ENCODE assay signal across 10 mouse cellular contexts in the genomic region with DNA sequence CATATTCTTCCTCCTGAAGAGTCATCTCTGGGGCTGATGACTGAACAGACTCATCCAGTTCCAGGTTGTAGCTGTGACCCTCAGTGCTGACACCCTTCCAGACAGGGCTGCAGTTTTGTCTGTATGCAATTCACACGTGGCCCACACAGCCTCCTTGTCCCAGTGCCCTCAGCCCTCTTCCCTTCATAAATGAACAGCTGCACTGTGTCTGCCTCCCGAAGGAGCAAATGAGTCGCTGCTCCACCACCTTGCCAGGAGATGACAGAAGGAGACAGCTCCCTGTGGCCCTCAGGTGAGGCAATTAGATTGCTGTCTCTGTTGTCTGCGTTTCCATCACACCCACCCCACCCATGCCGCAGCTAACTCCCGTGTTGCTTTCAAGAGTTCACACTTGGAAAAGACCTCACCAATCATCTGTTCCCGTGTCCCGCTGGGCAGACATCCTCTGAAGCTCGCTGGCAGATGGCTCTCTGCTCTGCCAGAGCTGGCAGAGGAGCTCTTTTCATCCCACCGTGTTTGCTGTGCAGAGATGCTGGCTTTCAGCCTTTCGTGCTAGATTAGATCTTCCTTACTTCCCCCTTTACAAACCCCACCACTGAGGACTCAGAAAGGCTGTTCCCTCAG.
DNase-seq lines count a peak whose midpoint lies in the region; ATAC-seq lines count a peak whose summit lies in the region.
"Had no signal": no experiment of that assay in that cellular context is flagged by ENCODE, and none has a peak within 500 bp of the region (broad histone marks: within the 10 kb centered on the region; RNA-seq: fewer than 3 reads in every experiment).

No protein-coding gene starts in this region.

- H3K9me3 ChIP-seq in forebrain, embryonic 13.5 days (replicated peaks), result no peaks in the 10 kb centered on the region
- no peaks in the 10 kb centered on the region for H3K9me3 ChIP-seq in midbrain, embryonic 16.5 days (replicated peaks; ENCODE audit: control insufficient read depth, low read length, poor library complexity, severe bottlenecking)
- no peaks in the 10 kb centered on the region for H3K9me3 ChIP-seq in heart, embryonic 10.5 days
- no peaks in the 10 kb centered on the region for H3K9me3 ChIP-seq in liver, embryonic 11.5 days (ENCODE audit: control insufficient read depth, low read length)
- H3K9me3 ChIP-seq: lung, embryonic 15.5 days had no signal

- H3K9ac ChIP-seq in forebrain, embryonic 13.5 days, result no peak overlapping the region
- H3K9ac ChIP-seq in midbrain, embryonic 16.5 days (ENCODE audit: low read depth, low read length), result no peak overlapping the region
- H3K9ac ChIP-seq in liver, embryonic 11.5 days (ENCODE audit: low read depth, low read length), result no peak overlapping the region
- H3K9ac ChIP-seq: lung, embryonic 15.5 days had no signal

- no peaks in the 10 kb centered on the region for H3K36me3 ChIP-seq in forebrain, embryonic 13.5 days (ENCODE audit: poor library complexity, severe bottlenecking)
- no peaks in the 10 kb centered on the region for H3K36me3 ChIP-seq in midbrain, embryonic 16.5 days (ENCODE audit: control insufficient read depth, insufficient read depth, low read length)
- no peaks in the 10 kb centered on the region for H3K36me3 ChIP-seq in heart, embryonic 10.5 days
- H3K36me3 ChIP-seq in liver, embryonic 11.5 days (ENCODE audit: control insufficient read depth, insufficient read depth, low read length), result no peaks in the 10 kb centered on the region
- H3K36me3 ChIP-seq: lung, embryonic 15.5 days had no signal

- H3K27ac ChIP-seq in forebrain, embryonic 13.5 days, result peak overlapping the region; percentile 45; the same call in 1 of the 2 replicates
- peak overlapping the region; percentile 51 for H3K27ac ChIP-seq in midbrain, embryonic 16.5 days (ENCODE audit: low read length)
- H3K27ac ChIP-seq in heart, embryonic 10.5 days, result no peak overlapping the region
- no peak overlapping the region for H3K27ac ChIP-seq in liver, embryonic 11.5 days (ENCODE audit: low read depth, low read length)
- H3K27ac ChIP-seq: lung, embryonic 15.5 days had no signal

- H3K4me1 ChIP-seq in forebrain, embryonic 13.5 days, result no peaks in the 10 kb centered on the region
- peaks cover 17% of the 10 kb centered on the region for H3K4me1 ChIP-seq in midbrain, embryonic 16.5 days (ENCODE audit: control insufficient read depth, insufficient read depth, low read length)
- peaks cover 9% of the 10 kb centered on the region; the same call in 1 of the 2 replicates for H3K4me1 ChIP-seq in heart, embryonic 10.5 days
- H3K4me1 ChIP-seq in liver, embryonic 11.5 days (replicated peaks; ENCODE audit: control insufficient read depth, insufficient read depth, low read length), result peaks cover 3% of the 10 kb centered on the region

- no peaks in the 10 kb centered on the region for H3K27me3 ChIP-seq in forebrain, embryonic 13.5 days
- H3K27me3 ChIP-seq in midbrain, embryonic 16.5 days (ENCODE audit: control insufficient read depth, insufficient read depth, low read depth, low read length), result no peaks in the 10 kb centered on the region
- H3K27me3 ChIP-seq in heart, embryonic 10.5 days (ENCODE audit: insufficient read depth, poor library complexity, severe bottlenecking), result no peaks in the 10 kb centered on the region
- no peaks in the 10 kb centered on the region for H3K27me3 ChIP-seq in liver, embryonic 11.5 days (replicated peaks; ENCODE audit: control insufficient read depth, insufficient read depth, low read length)
- H3K27me3 ChIP-seq: lung, embryonic 15.5 days had no signal

- WGBS in forebrain, embryonic 13.5 days, result 51% methylated on average over 11 of the region's 11 CpGs
- 36% methylated on average over 11 of the region's 11 CpGs for WGBS in midbrain, embryonic 16.5 days
- 37% methylated on average over 11 of the region's 11 CpGs for WGBS in heart, embryonic 10.5 days
- WGBS in liver, embryonic 11.5 days, result 42% methylated on average over 11 of the region's 11 CpGs

- peak; percentile 90 for DNase-seq in cerebellum, adult 11-12 months
- DNase-seq in layer of hippocampus, adult 18-20 months (ENCODE audit: low spot score in 2 of 2), result peak; percentile 80 to 86
- DNase-seq in heart, embryonic 10.5 days (ENCODE audit: low spot score), result no peak
- DNase-seq in liver, embryonic 11.5 days (ENCODE audit: low spot score), result no peak
- no peak for DNase-seq in embryo, embryonic 10 days (ENCODE audit: low spot score)
- no peak for DNase-seq in T-cell, adult 2 months (ENCODE audit: low spot score)
- DNase-seq: kidney, adult 18-20 months had no signal

- peak; percentile 70 for ATAC-seq in forebrain, embryonic 13.5 days
- peak; percentile 44; the same call in 1 of the 2 replicates for ATAC-seq in midbrain, embryonic 16.5 days
- ATAC-seq in liver, embryonic 11.5 days (replicated peaks; ENCODE audit: low FRiP score), result no peak

- H3K4me3 ChIP-seq in forebrain, embryonic 13.5 days, result no peak overlapping the region
- no peak overlapping the region for H3K4me3 ChIP-seq in midbrain, embryonic 16.5 days (ENCODE audit: low read depth, low read length)
- H3K4me3 ChIP-seq in heart, embryonic 10.5 days, result no peak overlapping the region
- no peak overlapping the region for H3K4me3 ChIP-seq in liver, embryonic 11.5 days (ENCODE audit: low read depth, low read length)
- H3K4me3 ChIP-seq: lung, embryonic 15.5 days had no signal

- H3K4me2 ChIP-seq in forebrain, embryonic 13.5 days, result no peak overlapping the region
- no peak overlapping the region for H3K4me2 ChIP-seq in midbrain, embryonic 16.5 days (ENCODE audit: low read length)
- no peak overlapping the region for H3K4me2 ChIP-seq in liver, embryonic 11.5 days
- H3K4me2 ChIP-seq: lung, embryonic 15.5 days had no signal

Comparison
In these comparisons a context has a peak if more than half of its experiments do, and no peak if none do; other contexts are left out.
1. DNase-seq: peak in cerebellum, adult 11-12 months (single experiment) and layer of hippocampus, adult 18-20 months (2 of 2); none in heart, embryonic 10.5 days (single experiment), liver, embryonic 11.5 days (single experiment), embryo, embryonic 10 days (single experiment) and T-cell, adult 2 months (single experiment).
2. H3K27ac ChIP-seq: peak in forebrain, embryonic 13.5 days (single experiment) and midbrain, embryonic 16.5 days (single experiment); none in heart, embryonic 10.5 days (single experiment) and liver, embryonic 11.5 days (single experiment).